Comparison of ENCODE assay signal across 7 mouse cellular contexts in the genomic region with DNA sequence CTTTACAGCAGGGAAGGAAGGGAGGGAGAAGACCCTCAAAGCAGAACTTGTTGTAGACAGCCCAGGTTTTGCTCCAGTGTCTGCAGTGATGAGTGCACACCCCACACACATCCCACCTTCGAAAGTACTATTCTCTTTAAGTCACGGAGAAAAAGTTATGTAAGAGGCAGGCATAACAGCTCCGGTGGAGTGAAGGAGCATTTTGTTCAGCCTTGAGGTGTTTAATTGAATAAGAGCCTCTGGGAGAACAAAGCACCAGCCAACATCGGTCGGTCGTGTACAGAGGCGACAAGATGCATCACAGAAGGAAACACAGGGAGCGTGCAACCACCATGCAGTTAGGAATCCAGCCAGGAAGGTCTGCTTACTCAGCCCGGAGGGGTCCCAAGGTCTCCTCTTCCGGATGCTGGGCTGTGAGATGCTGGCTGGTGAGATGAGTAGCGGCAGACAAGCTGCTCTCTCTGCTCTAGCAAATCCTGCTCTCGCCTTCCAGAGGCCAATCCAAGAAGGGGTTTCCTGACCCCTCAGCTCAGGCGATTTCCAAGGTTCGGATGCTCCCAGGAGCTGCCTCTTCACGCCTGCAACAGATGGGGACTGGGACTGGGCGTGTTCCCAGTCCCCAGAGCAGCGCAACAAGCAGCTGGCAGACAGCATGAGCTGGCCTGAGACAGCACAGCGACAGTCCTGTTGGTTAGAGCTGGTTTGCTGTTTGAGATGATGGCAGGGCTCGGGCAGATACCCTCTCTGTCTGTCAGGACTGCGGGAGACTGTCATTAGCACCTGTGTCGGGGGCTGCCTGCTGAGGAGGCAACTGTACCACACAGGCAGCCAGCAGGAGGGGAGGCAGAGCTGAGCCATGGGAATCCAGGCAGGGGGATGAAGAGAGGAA. TPM values are rescaled to one million over a fixed set of nuclear protein-coding genes. Genes with fewer than 3 reads are reported as not detected.
A peak's percentile ranks its signal among the peaks of the same experiment; 100 is the strongest.
DNase-seq lines count a peak whose midpoint lies in the region; ATAC-seq lines count a peak whose summit lies in the region.

No protein-coding gene starts in this region.

- no peaks in the 10 kb centered on the region for H3K9me3 ChIP-seq in embryonic facial prominence, embryonic 13.5 days
- H3K9me3 ChIP-seq in intestine, embryonic 16.5 days (ENCODE audit: control insufficient read depth, low read length), result no peaks in the 10 kb centered on the region
- no peaks in the 10 kb centered on the region for H3K9me3 ChIP-seq in midbrain, embryonic 16.5 days (replicated peaks; ENCODE audit: control insufficient read depth, low read length, poor library complexity, severe bottlenecking)

- H3K4me1 ChIP-seq in embryonic facial prominence, embryonic 13.5 days, result peaks cover 19% of the 10 kb centered on the region
- H3K4me1 ChIP-seq in intestine, embryonic 16.5 days (ENCODE audit: control insufficient read depth, insufficient read depth, low read length), result peaks cover 24% of the 10 kb centered on the region
- H3K4me1 ChIP-seq in midbrain, embryonic 16.5 days (ENCODE audit: control insufficient read depth, insufficient read depth, low read length), result peaks cover 13% of the 10 kb centered on the region

- DNase-seq in MN1 (ENCODE audit: low spot score), result peak; percentile 45
- peak; percentile 64 for DNase-seq in adrenal gland, postnatal 10 days
- DNase-seq in thymus, postnatal 25 days, result no peak
- DNase-seq in adipocyte (ENCODE audit: low spot score), result no peak

- no peaks in the 10 kb centered on the region for H3K36me3 ChIP-seq in embryonic facial prominence, embryonic 13.5 days
- no peaks in the 10 kb centered on the region for H3K36me3 ChIP-seq in intestine, embryonic 16.5 days (ENCODE audit: control insufficient read depth, insufficient read depth, low read length)
- H3K36me3 ChIP-seq in midbrain, embryonic 16.5 days (ENCODE audit: control insufficient read depth, insufficient read depth, low read length), result no peaks in the 10 kb centered on the region

- WGBS in embryonic facial prominence, embryonic 13.5 days, result 21% methylated on average over 21 of the region's 21 CpGs
- 33% methylated on average over 21 of the region's 21 CpGs for WGBS in intestine, embryonic 16.5 days
- WGBS in midbrain, embryonic 16.5 days, result 18% methylated on average over 21 of the region's 21 CpGs

- no peak overlapping the region for H3K27ac ChIP-seq in embryonic facial prominence, embryonic 13.5 days
- H3K27ac ChIP-seq in intestine, embryonic 16.5 days (ENCODE audit: low read length), result no peak overlapping the region
- no peak overlapping the region for H3K27ac ChIP-seq in midbrain, embryonic 16.5 days (ENCODE audit: low read length)

- peak overlapping the region; percentile 17; the same call in 1 of the 2 replicates for H3K4me2 ChIP-seq in embryonic facial prominence, embryonic 13.5 days
- H3K4me2 ChIP-seq in intestine, embryonic 16.5 days (ENCODE audit: low read depth, low read length), result no peak overlapping the region
- H3K4me2 ChIP-seq in midbrain, embryonic 16.5 days (ENCODE audit: low read length), result peak overlapping the region; percentile 33

- H3K27me3 ChIP-seq in embryonic facial prominence, embryonic 13.5 days, result peaks cover 19% of the 10 kb centered on the region
- H3K27me3 ChIP-seq in intestine, embryonic 16.5 days (replicated peaks; ENCODE audit: control insufficient read depth, insufficient read depth, low read length), result no peaks in the 10 kb centered on the region
- H3K27me3 ChIP-seq in midbrain, embryonic 16.5 days (ENCODE audit: control insufficient read depth, insufficient read depth, low read depth, low read length), result no peaks in the 10 kb centered on the region

- H3K4me3 ChIP-seq in embryonic facial prominence, embryonic 13.5 days, result 0 out of 2 replicates have a peak overlapping the region, but pooled peaks have one; percentile 3
- H3K4me3 ChIP-seq in intestine, embryonic 16.5 days (ENCODE audit: low read length), result no peak overlapping the region
- no peak overlapping the region for H3K4me3 ChIP-seq in midbrain, embryonic 16.5 days (ENCODE audit: low read depth, low read length)

- 0 out of 2 replicates have a peak, but pooled peaks have one; percentile 8 for ATAC-seq in embryonic facial prominence, embryonic 13.5 days (ENCODE audit: insufficient number of reproducible peaks, insufficient read depth, low FRiP score, low TSS enrichment, low read depth)
- ATAC-seq in intestine, embryonic 16.5 days, result peak; percentile 27; the same call in 1 of the 2 replicates
- ATAC-seq in midbrain, embryonic 16.5 days, result peak; percentile 26

- 0 out of 2 replicates have a peak overlapping the region, but pooled peaks have one; percentile 44 for H3K9ac ChIP-seq in embryonic facial prominence, embryonic 13.5 days
- H3K9ac ChIP-seq in intestine, embryonic 16.5 days (ENCODE audit: low read depth, low read length), result 0 out of 2 replicates have a peak overlapping the region, but pooled peaks have one; percentile 17
- H3K9ac ChIP-seq in midbrain, embryonic 16.5 days (ENCODE audit: low read depth, low read length), result peak overlapping the region; percentile 52

RNA-seq across cellular contexts. Expression of gene Prkag2, which starts 41.3 kb away (rescaled TPM):
- 100 to 1,000 TPM in 1 of 2 experiments, 10 to 100 TPM in 1; 76.5 to 129 TPM for total RNA-seq in adrenal gland, postnatal 10 days (2021)
- 24.4 and 24.8 TPM in 2 replicates for polyA plus RNA-seq in embryonic facial prominence, embryonic 13.5 days (2015; fragmentation: Nextera tagmentation; extraction: Ambion mirVana)
- polyA plus RNA-seq in intestine, embryonic 16.5 days (2015; fragmentation: Nextera tagmentation; extraction: Ambion mirVana), result 53.0 and 54.1 TPM in 2 replicates
- polyA plus RNA-seq in midbrain, embryonic 16.5 days (2015; fragmentation: Nextera tagmentation; extraction: Ambion mirVana), result 112 and 118 TPM in 2 replicates

Comparison
In these comparisons a context has a peak if more than half of its experiments do, and no peak if none do; other contexts are left out.
1. DNase-seq: peak in MN1 (single experiment) and adrenal gland, postnatal 10 days (single experiment); none in thymus, postnatal 25 days (single experiment) and adipocyte (single experiment).
2. Peak in every context shown above with its lines, with median percentiles within 50 percentile points of each other: ATAC-seq and H3K9ac ChIP-seq.